Mouse (Mus musculus) liver, adult 2 months (tissue): Measurements from ENCODE around the gene Hsfy2. TPM values are rescaled to one million over a fixed set of nuclear protein-coding genes. Genes with fewer than 3 reads are reported as not detected.

Source experiments
- DNase-seq: peaks from one replicate; pipeline ENCODE4 v3.0.0-alpha.2; 2011; ENCODE audit warnings: low read depth, low spot score; ENCODE audit errors: extremely low read depth
- H3K27ac ChIP-seq: fragments of 200-500 bp; replicated peaks from 2 replicates; pipeline ENCODE4 v1.5.1; 2012; ENCODE audit warnings: low read depth, mild to moderate bottlenecking, control low read depth, inconsistent platforms, low read length; ENCODE audit not compliant: insufficient read depth
- H3K27me3 ChIP-seq: fragments of 200-500 bp; 2 replicates; pipeline ENCODE4 v1.6.1; 2012; ENCODE audit warnings: mild to moderate bottlenecking, moderate library complexity, low read length, inconsistent platforms; ENCODE audit not compliant: control insufficient read depth, insufficient read depth
- H3K36me3 ChIP-seq: fragments of 200-500 bp; 2 replicates; pipeline ENCODE4 v1.6.1; 2012; ENCODE audit warnings: low read length, inconsistent platforms; ENCODE audit not compliant: control insufficient read depth, insufficient read depth
- H3K4me1 ChIP-seq: fragments of 200-500 bp; 2 replicates; pipeline ENCODE4 v1.6.1; 2011; ENCODE audit warnings: low read length; ENCODE audit not compliant: control insufficient read depth, insufficient read depth
- H3K4me3 ChIP-seq: fragments of 200-500 bp; 2 replicates; pipeline ENCODE4 v1.5.1; 2011; ENCODE audit warnings: low read depth, mild to moderate bottlenecking, control low read depth, low read length, moderate library complexity; ENCODE audit not compliant: insufficient read depth
- H3K79me2 ChIP-seq: fragments of 200-500 bp; 2 replicates; pipeline ENCODE4 v1.6.1; 2012; ENCODE audit warnings: inconsistent platforms, mild to moderate bottlenecking, low read length, moderate library complexity; ENCODE audit not compliant: control insufficient read depth, insufficient read depth
- H3K9ac ChIP-seq: fragments of 200-500 bp; 2 replicates; pipeline ENCODE4 v1.6.1; 2012; ENCODE audit warnings: low read depth, mild to moderate bottlenecking, control low read depth, inconsistent platforms, low read length
- CTCF ChIP-seq: fragments of 200-500 bp; IDR thresholded peaks from 2 replicates; pipeline ENCODE4 v1.5.1; 2011; ENCODE audit warnings: low read depth, low read length, control low read depth
- POLR2A ChIP-seq: fragments of 200-500 bp; IDR thresholded peaks from 2 replicates; pipeline ENCODE4 v1.6.1; 2011; ENCODE audit warnings: low read length, control low read depth; ENCODE audit not compliant: insufficient read depth; ENCODE audit errors: extremely low read depth
- WGBS: fragments of 180-500 bp; shearing (Covaris S2); methylation state at CpG from one replicate; pipeline ENCODE4 v1.1.7; 2018; 5-methylcytosine and 5-hydroxymethylcytosine counted together
- polyA plus RNA-seq: library from polyadenylated mRNA; depleted of rRNA; stranded (reverse); fragments of >200 nt; gene quantifications from 2 replicates; pipeline ENCODE4 v1.2.3, GENCODE M21; 2012; rRNA removed
- total RNA-seq: library from RNA; depleted of rRNA; stranded (reverse); fragments of >200 nt; gene quantifications from 2 replicates; pipeline ENCODE4 v1.2.3, GENCODE M21; 2014; rRNA removed

Gene Hsfy2
- total RNA-seq (not detected in 2 replicates), polyA plus RNA-seq (not detected in 2 replicates)

DNA sequence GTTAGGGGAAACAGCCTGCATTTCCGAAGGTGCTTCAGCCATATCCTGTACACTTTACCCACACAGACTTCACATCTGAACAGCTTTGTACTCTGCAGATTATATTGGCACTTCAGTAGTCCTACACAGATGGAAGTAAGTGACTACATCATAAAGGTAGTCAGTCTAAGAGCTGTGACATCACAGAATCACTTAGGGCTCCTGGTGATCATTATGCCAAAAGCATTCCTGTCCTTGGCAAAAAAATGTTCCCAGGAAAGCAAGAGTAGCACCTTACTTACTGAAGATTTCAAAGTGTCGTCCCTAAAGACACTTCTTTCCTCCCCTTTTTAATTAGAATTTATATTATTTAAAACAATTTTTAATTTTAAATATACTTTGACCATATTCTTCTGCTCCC lies at the start of gene Hsfy2:
Hsfy2 (minus strand) TSS at position 101 of the 400 bp plus-strand sequence.
- no peak within 1 kb of the TSS for H3K9ac ChIP-seq
- no peaks in the 10 kb centered on the region for H3K36me3 ChIP-seq
- no peaks in the 10 kb centered on the region for H3K4me1 ChIP-seq
- 81% methylated on average over 2 of the region's 2 CpGs for WGBS
- TF ChIP-seq POLR2A (no peak), CTCF (no peak)
- no peaks in the 10 kb centered on the region for H3K27me3 ChIP-seq
- H3K4me3 ChIP-seq, result no peak within 1 kb of the TSS
- no peak for DNase-seq
- no peak within 1 kb of the TSS for H3K27ac ChIP-seq
- no peaks in the 10 kb centered on the region for H3K79me2 ChIP-seq

DNA sequence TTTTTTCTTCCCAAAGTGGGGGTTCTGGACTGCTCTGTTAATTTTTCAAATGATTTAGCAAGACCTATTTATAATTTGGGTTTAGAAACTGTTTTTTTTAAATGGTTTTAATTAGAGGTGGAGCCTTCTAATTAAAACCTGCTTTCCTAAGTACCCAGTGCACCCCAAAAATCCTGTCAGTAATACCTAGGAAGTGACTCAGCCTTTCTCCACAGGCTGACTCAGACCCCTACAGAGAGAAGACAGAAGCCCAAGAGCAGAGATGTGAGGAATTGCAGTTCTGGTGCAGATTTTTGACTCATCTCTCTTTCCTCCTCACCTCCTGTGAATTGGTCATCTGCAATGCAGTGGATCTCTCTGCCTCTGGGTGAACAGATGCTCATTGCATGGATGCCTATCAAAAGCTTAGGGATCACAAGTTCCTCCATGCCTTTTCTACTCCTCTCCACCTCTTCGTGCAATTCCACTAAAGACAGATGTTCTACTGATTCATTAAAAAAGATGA lies 47.9 kb upstream of the Hsfy2 start:
- no peak overlapping the region for H3K27ac ChIP-seq
- WGBS, result 78% methylated on average over 1 of the region's 1 CpGs
- H3K79me2 ChIP-seq, result no peaks in the 10 kb centered on the region
- TF ChIP-seq CTCF (no peak), POLR2A (no peak)
- no peaks in the 10 kb centered on the region for H3K27me3 ChIP-seq
- no peak overlapping the region for H3K9ac ChIP-seq
- DNase-seq, result no peak
- no peak overlapping the region for H3K4me3 ChIP-seq
- no peaks in the 10 kb centered on the region for H3K4me1 ChIP-seq
- H3K36me3 ChIP-seq, result no peaks in the 10 kb centered on the region

DNA sequence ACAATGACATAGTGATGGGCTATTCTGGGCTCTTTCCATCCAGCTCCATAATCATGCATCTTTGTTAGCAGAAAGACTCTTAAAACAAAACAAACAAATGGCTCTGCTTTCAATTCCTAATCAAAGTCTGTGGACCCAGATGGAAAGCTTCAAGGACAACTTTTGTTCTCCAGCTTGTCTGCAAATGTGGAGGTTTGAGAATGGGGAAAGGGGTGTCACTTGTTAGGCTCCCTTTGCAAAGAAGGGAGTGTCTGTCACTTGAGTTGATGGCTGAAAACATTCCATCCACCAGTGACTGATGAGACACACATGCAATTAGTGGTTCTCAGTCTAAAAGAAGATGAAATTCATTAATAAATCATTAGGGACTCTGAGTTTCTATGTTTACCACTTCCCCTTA lies 47.3 kb upstream of the Hsfy2 start:
- TF ChIP-seq CTCF (no peak), POLR2A (no peak)
- DNase-seq, result no peak
- H3K9ac ChIP-seq, result no peak overlapping the region
- no peak overlapping the region for H3K27ac ChIP-seq
- no peaks in the 10 kb centered on the region for H3K36me3 ChIP-seq
- H3K27me3 ChIP-seq, result no peaks in the 10 kb centered on the region
- H3K4me3 ChIP-seq, result no peak overlapping the region
- no peaks in the 10 kb centered on the region for H3K4me1 ChIP-seq
- no peaks in the 10 kb centered on the region for H3K79me2 ChIP-seq

DNA sequence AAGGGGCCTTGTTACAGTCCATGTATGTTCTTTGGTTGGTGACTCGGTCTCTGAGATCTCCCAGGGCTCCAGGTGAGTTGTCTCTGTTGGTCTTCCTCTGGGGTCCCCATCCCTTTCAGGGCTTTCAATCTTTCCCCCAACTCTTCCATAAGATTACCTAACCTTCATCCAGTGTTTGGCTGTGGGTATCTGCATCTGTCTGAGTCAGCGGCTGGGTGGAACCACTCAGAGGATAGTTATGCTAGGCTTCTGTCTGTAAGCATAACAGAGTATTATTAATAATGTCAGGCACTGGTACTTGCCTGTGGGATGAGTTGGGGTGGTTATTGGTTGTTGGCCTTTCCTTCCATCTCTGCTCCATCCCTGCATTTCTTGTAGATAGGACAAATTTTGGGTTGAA lies 44.0 kb upstream of the Hsfy2 start:
- H3K27me3 ChIP-seq, result no peaks in the 10 kb centered on the region
- H3K9ac ChIP-seq, result no peak overlapping the region
- H3K27ac ChIP-seq, result no peak overlapping the region
- H3K4me3 ChIP-seq, result no peak overlapping the region
- H3K79me2 ChIP-seq, result no peaks in the 10 kb centered on the region
- H3K36me3 ChIP-seq, result no peaks in the 10 kb centered on the region
- TF ChIP-seq POLR2A, result no peak
- no peak for TF ChIP-seq CTCF
- DNase-seq, result no peak
- no peaks in the 10 kb centered on the region for H3K4me1 ChIP-seq
- 80% methylated on average over 2 of the region's 2 CpGs for WGBS

DNA sequence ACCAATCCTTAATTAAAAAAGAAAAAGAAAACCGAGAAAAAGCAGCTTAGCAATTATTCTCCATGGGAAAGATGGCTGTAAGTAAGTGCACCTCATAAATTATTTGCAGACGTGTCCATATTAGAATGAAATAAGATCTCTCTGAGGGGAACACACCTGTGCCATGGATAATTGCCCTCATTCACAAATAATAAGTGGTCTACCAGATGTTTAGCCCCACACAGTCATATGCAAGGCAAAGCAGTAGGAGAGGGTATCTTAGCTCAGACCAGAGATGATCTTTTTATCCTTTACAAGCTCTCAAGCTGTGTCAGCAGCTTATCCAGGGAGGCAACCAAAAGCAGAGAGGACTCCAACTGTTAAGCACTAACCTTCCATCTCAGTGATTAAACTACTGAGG lies 38.0 kb upstream of the Hsfy2 start:
- Histone ChIP-seq H3K36me3 (no peaks in the 10 kb centered on the region), H3K79me2 (no peaks in the 10 kb centered on the region), H3K27me3 (no peaks in the 10 kb centered on the region), H3K9ac (no peak overlapping the region), H3K27ac (no peak overlapping the region), H3K4me3 (no peak overlapping the region), H3K4me1 (no peaks in the 10 kb centered on the region)
- no peak for TF ChIP-seq CTCF
- TF ChIP-seq POLR2A, result no peak
- 62% methylated on average over 2 of the region's 2 CpGs for WGBS
- no peak for DNase-seq

DNA sequence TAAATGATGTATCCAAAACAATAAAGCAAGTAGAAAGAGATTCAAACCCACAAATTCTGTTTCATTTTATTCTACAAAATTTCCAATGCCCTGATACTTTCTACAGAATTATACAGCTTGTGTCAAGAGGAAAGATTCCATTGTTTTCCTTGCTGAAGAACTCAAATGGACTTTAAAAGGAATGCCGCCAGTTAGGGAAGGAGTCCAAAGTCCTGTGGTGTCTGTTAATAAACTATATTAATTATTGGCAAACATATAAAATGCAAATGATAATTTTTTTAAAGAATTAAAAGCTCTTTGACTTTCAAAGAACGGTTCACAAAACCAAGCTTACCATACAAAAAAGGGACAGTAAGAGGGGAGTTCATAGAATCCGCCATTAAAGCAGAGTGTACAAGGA lies 37.4 kb upstream of the Hsfy2 start:
- no peak overlapping the region for H3K4me3 ChIP-seq
- H3K79me2 ChIP-seq, result no peaks in the 10 kb centered on the region
- H3K9ac ChIP-seq, result no peak overlapping the region
- no peak for DNase-seq
- WGBS, result 88% methylated on average over 3 of the region's 3 CpGs
- H3K27ac ChIP-seq, result no peak overlapping the region
- H3K36me3 ChIP-seq, result no peaks in the 10 kb centered on the region
- H3K4me1 ChIP-seq, result no peaks in the 10 kb centered on the region
- TF ChIP-seq CTCF (no peak), POLR2A (no peak)
- no peaks in the 10 kb centered on the region for H3K27me3 ChIP-seq
